Mouse (Mus musculus) cerebellum, adult 2 months (tissue): ENCODE measurements around the gene Kcnj6. TPM values are rescaled to one million over a fixed set of nuclear protein-coding genes. Genes with fewer than 3 reads are reported as not detected.

Experiments
- DNase-seq, 2 experiments: peaks; one replicate each; pipeline ENCODE4 v3.0.0; 2021
- H3K27ac ChIP-seq: fragments of 200-500 bp; 2 replicates; pipeline ENCODE4 v1.5.1; 2012; ENCODE audit warnings: low read length, control low read depth, inconsistent platforms; ENCODE audit not compliant: insufficient read depth
- H3K27me3 ChIP-seq: fragments of 200-500 bp; 2 replicates; pipeline ENCODE4 v1.6.1; 2012; ENCODE audit warnings: inconsistent platforms, mild to moderate bottlenecking, low read length, moderate library complexity; ENCODE audit not compliant: control insufficient read depth, insufficient read depth
- H3K4me1 ChIP-seq: fragments of 200-500 bp; 2 replicates; pipeline ENCODE4 v1.6.1; 2011; ENCODE audit warnings: low read length; ENCODE audit not compliant: control insufficient read depth, insufficient read depth
- H3K4me3 ChIP-seq: fragments of 200-500 bp; replicated peaks from 2 replicates; pipeline ENCODE3; 2011; ENCODE audit warnings: mild to moderate bottlenecking, low read depth, low read length, control low read depth; ENCODE audit not compliant: insufficient read depth
- CTCF ChIP-seq: fragments of 200-500 bp; IDR thresholded peaks from 2 replicates; pipeline ENCODE4 v1.5.1; 2011; ENCODE audit warnings: low read depth, mild to moderate bottlenecking, control low read depth, low read length, moderate library complexity, borderline replicate concordance; ENCODE audit not compliant: insufficient read depth
- POLR2A ChIP-seq: fragments of 200-500 bp; IDR thresholded peaks from 2 replicates; pipeline ENCODE4 v1.6.1; 2011; ENCODE audit warnings: low read length, control low read depth, borderline replicate concordance; ENCODE audit not compliant: insufficient read depth
- WGBS: fragments of 180-500 bp; shearing (Covaris S2); methylation state at CpG from one replicate; pipeline ENCODE4 v1.1.7; 2018; 5-methylcytosine and 5-hydroxymethylcytosine counted together
- polyA plus RNA-seq: library from polyadenylated mRNA; depleted of rRNA; stranded (reverse); fragments of >200 nt; gene quantifications from 2 replicates; pipeline ENCODE4 v1.2.3, GENCODE M21; 2012

The Kcnj6 gene
- polyA plus RNA-seq, 1 experiment, result 11.6 TPM

DNA sequence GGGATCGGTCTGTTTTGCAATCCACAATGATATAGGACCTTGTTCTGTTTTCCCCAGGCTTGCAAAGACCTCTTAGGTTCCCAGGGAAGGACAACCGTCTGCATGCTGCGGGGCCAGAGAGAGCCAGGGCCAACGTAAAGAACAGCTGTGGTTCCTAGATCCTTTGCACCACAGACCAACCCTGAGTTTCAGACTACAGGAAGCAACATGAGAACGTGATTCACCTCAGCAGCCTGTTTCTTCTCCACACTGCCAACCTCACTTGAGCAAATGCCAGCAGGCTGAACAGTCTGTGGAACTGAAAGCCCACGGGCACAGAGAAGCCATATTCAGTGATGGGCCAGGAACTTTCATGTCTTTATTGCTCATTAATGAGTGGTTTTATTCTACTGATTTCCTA lies 241.1 kb downstream of the Kcnj6 start:
- WGBS, result 40% methylated on average over 6 of the region's 6 CpGs
- Histone ChIP-seq H3K27ac (no peak overlapping the region), H3K4me3 (no peak overlapping the region), H3K4me1 (peaks cover 4% of the 10 kb centered on the region; the same call in 1 of the 2 replicates), H3K27me3 (no peaks in the 10 kb centered on the region)
- DNase-seq, result peak in 1 of 2 experiments; percentile 27
- TF ChIP-seq CTCF (no peak), POLR2A (no peak)

DNA sequence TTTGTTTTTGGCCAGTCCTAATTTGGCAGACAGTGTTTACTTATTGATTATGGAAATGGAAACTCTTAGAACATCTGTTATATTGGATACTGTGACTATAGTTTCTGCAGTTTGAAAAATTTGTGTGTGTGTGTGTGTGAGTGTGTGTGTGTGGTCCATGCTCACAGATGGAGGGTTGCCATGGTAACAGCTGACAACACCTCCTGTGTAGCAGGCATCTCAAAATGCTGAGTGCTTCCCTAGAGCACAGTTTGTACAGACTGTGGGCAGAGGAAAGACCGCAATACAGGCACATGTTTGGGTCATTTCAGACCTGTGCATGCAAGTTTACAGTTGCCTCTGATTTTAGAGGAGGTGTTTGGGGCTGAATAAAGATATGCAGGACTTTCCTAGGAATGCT lies 244.0 kb downstream of the Kcnj6 start:
- Histone ChIP-seq H3K4me3 (no peak overlapping the region), H3K27me3 (no peaks in the 10 kb centered on the region), H3K4me1 (peaks cover 4% of the 10 kb centered on the region; the same call in 1 of the 2 replicates), H3K27ac (no peak overlapping the region)
- TF ChIP-seq POLR2A, result no peak
- TF ChIP-seq CTCF, result no peak
- 91% methylated on average over 1 of the region's 1 CpGs for WGBS
- peak in 1 of 2 experiments; percentile 21 for DNase-seq

DNA sequence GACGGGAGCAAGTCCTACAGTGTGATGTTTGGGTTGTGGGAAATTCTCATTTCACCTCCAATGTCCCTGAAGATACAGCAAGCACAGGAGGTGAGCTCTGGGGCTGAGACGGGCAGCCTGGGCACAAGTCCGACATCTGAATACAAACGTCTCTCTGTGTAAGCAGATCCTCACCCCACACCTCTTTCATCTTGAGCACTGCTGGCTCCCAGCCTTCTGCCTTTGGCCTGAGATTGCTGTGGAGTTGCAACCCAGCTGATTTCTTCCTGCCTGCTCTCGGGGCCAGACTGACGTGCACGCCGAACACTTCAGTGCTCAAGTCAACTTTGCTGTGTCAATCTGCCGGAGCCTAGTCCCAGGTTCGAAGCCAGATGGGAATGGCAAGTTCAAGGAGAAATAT lies 244.7 kb downstream of the Kcnj6 start:
- Histone ChIP-seq H3K27me3 (no peaks in the 10 kb centered on the region), H3K4me3 (no peak overlapping the region), H3K27ac (no peak overlapping the region), H3K4me1 (peaks cover 4% of the 10 kb centered on the region; the same call in 1 of the 2 replicates)
- no peak for DNase-seq
- 41% methylated on average over 10 of the region's 10 CpGs for WGBS
- TF ChIP-seq POLR2A (no peak), CTCF (no peak)

DNA sequence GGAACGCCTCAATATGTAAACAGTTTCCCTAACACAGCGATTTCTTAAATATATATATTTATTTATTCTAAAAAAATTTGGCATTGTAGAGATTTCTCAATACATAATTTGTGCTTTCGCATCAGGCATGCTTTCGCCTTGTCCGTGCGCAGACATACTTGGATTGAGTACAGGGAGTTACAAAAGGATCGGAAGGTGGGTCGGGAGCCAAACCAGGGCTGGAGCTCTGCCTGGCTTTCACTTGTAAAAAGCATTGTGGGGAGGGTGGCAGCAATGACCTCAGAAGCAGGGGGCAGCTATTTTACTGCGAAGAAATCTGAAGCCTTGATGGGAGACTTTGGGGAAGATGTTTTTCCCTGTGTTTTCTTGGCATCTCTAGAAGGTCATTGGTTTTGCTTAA lies 252.5 kb downstream of the Kcnj6 start:
- 27% methylated on average over 9 of the region's 9 CpGs for WGBS
- peak; percentile 67 to 78 for DNase-seq
- no peak for TF ChIP-seq CTCF
- no peak for TF ChIP-seq POLR2A
- H3K27ac ChIP-seq, result no peak overlapping the region
- H3K4me3 ChIP-seq, result no peak overlapping the region
- peaks cover 6% of the 10 kb centered on the region for H3K4me1 ChIP-seq
- H3K27me3 ChIP-seq, result no peaks in the 10 kb centered on the region

DNA sequence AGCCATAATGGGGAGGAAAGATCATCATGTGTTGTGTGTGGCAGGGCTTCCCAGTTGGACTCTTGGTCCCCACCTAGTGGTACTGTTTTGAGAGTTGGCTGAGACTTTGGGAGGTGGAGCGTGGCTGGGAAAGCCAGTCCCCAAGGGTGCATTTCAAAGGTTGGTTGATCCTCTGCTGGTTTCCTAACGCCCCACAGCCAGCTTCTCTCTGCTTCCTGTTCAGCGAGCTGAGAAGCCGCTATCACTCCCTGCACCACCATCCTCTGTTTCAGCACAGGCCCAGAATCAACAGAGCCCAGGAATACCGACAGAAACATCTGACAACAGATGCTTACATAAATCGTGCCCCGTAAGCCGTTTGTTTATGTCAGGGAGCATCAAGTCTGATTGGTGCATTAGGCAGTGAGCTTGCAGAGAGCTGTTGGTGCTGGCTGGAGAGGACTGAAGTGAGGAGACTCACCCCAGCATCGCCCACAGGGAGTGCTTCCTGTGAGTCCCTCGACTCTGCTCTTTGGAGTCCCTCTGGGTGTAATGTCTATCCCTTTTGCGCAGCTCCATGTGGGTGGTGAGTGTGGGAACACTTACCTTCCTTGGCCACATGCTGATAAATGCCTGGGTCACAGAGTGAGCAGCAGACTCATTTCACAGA lies 253.5 kb downstream of the Kcnj6 start:
- TF ChIP-seq CTCF, result peak; percentile 67; the same call in 1 of the 2 replicates
- no peak for TF ChIP-seq POLR2A
- WGBS, result 19% methylated on average over 11 of the region's 11 CpGs
- no peaks in the 10 kb centered on the region for H3K27me3 ChIP-seq
- peak; percentile 49 to 59 for DNase-seq
- H3K4me1 ChIP-seq, result peaks cover 6% of the 10 kb centered on the region
- no peak overlapping the region for H3K27ac ChIP-seq
- H3K4me3 ChIP-seq, result peak overlapping the region; percentile 31

DNA sequence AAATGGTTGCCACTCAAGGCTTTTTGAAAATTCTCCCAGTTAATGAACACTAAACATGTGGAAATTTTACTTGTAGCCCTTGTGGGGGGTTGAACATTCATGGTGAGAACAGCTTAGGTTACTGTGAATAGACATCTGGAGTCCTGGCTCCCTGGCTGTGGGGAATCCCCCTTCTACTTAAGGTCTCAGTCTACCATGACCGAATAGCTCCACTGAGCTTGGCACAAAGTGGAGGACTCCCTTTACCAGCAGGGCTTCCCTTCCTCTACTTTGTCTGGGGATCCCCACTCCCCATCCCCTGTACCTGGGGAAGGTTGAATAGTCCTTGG lies 260.2 kb downstream of the Kcnj6 start:
- Histone ChIP-seq H3K27ac (no peak overlapping the region), H3K4me3 (no peak overlapping the region), H3K4me1 (peaks cover 4% of the 10 kb centered on the region; the same call in 1 of the 2 replicates), H3K27me3 (no peaks in the 10 kb centered on the region)
- no peak for DNase-seq
- WGBS, result 69% methylated on average over 1 of the region's 1 CpGs
- TF ChIP-seq CTCF, result no peak
- TF ChIP-seq POLR2A, result no peak

DNA sequence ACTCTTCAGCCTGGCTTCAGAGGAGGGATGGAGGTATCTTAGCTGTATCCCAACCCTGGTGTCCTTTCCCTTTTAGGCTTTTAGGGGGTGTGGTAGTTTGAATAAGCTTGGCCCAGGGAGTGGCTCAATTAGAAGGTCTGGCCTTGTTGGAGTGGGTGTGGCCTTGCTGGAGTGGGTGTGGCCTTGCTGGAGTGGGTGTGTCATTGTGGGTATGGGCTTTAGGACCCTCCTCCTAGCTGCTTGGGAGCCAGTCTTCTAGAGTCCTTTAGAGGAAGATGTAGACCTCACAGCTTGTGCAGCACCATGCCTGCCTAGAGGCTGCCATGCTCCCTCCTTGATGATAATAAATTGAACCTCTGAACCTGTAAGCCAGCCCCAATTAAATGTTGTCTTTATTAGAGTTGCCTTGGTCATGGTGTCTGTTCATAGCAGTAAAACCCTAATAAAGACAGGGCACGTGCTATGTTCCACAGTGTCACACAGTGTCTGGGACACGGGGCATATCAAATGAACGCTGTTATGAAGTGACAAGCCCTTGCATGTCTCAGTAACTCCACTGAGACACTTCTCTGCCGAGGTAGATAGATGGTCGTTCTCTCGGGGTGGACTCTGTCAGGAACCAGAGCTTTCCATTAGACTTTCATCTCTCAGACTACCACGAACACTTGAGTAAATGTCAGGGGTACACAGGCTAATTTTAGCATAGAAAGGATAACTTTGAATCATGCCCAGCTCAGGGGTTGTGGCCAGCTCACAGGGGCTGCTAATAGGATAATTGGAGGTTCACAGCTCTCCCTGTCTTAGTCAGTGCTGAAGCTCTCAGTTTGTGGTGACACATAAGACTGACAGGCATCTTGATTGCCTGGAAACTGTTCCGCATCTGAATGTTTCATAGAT lies 260.8 kb downstream of the Kcnj6 start:
- Histone ChIP-seq H3K4me3 (no peak overlapping the region), H3K27ac (no peak overlapping the region), H3K27me3 (no peaks in the 10 kb centered on the region), H3K4me1 (peaks cover 4% of the 10 kb centered on the region; the same call in 1 of the 2 replicates)
- WGBS, result 84% methylated on average over 8 of the region's 8 CpGs
- DNase-seq, result no peak
- TF ChIP-seq POLR2A, result no peak
- TF ChIP-seq CTCF, result no peak

DNA sequence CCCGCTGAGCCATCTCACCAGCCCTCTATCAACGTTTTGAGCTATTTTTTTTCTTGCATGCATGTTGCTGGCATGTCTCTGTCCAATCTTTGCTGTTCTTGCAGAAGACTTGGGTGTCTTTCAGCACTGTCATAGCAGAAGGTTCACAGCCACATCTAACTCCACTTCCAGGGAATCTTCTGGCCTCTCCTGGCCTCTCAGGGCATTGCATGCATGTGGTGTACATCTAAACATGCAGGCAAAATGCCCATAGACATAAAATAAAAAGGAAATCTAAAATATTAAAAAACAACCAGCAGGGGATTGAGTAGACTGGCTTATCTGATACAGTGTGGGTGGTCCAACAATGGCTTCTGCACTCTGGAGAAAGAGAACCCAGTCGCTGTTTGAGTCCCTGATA lies 262.0 kb downstream of the Kcnj6 start:
- no peak for DNase-seq
- WGBS, result 68% methylated on average over 3 of the region's 3 CpGs
- TF ChIP-seq CTCF (no peak), POLR2A (no peak)
- Histone ChIP-seq H3K4me3 (no peak overlapping the region), H3K4me1 (peaks cover 4% of the 10 kb centered on the region; the same call in 1 of the 2 replicates), H3K27me3 (no peaks in the 10 kb centered on the region), H3K27ac (no peak overlapping the region)
